Mouse (Mus musculus) T-helper 1 cell (primary cell): ENCODE measurements around the gene Exog.

Source experiments
- in situ Hi-C: fragments of 300-600 bp; cut with MboI, MseI; formaldehyde crosslinking; loops from one replicate; pipeline ENCODE4 v1.15.1; 2025; ENCODE audit warnings: high pct_unique_total_duplicates

Exog gene

GRCm38 (mm10) chr9:119444738-119445429 lies at the start of gene Exog:
Exog (plus strand) TSS chr9:119444943.
- in situ Hi-C loops = no loop called here

DNA sequence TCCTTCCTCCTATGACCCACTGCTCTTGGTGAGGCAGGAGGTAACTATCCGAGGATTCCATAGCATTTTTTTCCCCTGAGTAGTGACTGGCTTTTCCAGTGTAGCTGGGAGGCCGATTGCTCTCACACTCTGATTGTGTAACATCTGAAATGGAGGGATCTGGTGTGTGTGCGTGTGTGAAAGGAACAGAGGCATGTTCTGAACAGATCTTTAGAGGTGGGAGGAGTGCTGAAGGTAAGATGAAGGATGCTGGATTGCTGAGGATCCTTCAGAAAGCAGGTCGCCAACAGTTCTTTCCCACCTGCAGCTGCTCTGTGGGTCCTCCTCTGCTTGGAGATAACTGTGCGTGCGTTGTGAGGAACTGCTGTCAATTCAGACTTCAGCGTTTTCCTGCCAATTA lies 43.4 kb upstream of the Exog start:
- in situ Hi-C loops = no loop called here

DNA sequence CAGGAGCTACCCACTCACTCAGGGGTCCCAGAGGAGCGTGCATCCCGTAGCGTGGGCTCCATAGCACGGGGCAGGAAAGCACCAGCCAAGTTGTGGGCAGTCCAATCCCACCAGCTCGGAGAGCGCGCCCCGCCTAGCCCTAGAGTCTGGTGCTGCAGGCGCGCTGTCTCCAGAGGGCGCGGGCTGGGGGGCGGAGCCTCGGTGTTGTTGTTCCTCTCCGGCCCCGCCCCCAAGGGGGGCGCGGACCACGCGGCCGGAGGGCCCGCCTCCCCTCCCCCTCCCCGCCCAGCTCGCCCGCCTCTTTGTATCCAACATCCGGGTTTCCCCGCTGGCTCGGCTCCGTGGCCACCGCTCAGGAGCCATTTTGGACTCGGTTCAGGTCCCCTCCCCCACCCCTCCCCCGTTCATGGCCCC lies 42.9 kb upstream of the Exog start, which contains the start of gene Acvr2b:
Gene Acvr2b (plus strand): TSS at position 318 of the 414 bp plus-strand sequence.
- in situ Hi-C loops = no loop called here

DNA sequence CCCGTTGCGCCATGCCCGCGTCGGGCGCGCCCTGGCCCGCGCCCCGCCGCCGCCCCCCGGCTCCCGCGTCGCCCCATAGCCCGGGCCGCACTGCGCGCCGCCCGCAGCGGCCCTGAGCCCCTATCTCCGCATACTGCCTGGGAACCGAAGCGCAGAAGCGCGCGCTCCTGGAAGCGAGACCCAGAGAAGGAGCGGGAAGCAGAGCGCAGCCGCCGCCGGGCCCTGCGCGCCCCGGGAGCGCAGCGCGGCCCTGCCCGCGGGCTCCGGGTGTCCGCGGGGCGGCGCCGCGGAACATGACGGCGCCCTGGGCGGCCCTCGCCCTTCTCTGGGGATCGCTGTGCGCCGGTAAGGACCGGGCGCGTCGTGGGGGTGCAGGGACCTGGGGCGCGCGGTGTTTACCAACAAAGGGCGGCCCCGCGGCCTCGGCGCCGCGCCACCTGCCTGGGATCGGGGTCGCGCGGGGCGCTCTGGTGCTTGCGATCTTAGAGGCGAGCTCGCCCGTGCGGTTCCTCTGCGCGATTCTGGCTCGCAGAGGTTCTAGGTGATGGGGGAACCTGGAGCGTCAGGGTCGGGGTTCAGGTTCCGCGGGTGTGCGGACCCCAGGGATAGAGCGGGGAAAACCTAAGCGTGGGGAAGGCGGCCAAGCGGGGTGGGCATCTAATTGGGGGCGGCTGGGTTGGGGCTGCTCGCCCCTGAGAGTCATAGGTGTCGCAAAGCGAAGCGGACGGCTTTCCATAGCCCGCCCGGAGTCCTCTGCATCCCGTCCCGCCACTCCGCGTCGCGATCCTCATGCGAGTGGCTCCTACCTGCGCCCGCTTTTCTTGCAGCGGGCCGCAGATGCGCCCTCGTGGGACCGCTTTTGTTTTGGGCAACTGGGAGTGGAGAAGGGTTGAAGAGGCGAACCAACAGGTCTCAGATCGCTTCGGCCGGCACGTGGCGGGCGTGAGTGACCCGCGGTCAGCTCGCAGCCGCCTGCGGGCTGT lies 42.2 kb upstream of the Exog start:
- in situ Hi-C loops = no loop called here

DNA sequence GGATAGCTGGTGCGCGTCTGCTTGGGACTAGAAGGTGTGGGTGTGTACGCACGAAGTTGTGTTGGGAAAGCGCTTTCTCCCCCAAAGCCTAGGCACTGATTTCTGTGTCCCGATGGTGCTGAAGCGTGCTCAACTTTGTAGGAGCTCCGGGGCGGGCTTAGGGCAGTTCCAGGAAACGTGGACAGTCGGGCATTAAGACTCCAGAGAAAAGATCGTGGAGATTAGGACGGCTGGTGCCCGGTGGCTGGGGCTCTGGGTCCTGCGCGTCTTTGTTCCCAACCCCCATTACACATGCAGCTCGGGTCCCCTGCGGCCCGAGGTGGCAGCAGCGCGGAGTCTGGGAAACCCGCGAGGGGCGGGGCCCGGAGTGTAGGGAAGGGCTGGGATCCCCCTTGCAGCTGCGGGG lies 41.5 kb upstream of the Exog start:
- in situ Hi-C loops = no loop called here

GRCm38 (mm10) chr9:119404090-119404489 lies 40.7 kb upstream of the Exog start:
- in situ Hi-C loops = no loop called here

GRCm38 (mm10) chr9:119407884-119408283 lies 36.9 kb upstream of the Exog start:
- in situ Hi-C loops = no loop called here

DNA sequence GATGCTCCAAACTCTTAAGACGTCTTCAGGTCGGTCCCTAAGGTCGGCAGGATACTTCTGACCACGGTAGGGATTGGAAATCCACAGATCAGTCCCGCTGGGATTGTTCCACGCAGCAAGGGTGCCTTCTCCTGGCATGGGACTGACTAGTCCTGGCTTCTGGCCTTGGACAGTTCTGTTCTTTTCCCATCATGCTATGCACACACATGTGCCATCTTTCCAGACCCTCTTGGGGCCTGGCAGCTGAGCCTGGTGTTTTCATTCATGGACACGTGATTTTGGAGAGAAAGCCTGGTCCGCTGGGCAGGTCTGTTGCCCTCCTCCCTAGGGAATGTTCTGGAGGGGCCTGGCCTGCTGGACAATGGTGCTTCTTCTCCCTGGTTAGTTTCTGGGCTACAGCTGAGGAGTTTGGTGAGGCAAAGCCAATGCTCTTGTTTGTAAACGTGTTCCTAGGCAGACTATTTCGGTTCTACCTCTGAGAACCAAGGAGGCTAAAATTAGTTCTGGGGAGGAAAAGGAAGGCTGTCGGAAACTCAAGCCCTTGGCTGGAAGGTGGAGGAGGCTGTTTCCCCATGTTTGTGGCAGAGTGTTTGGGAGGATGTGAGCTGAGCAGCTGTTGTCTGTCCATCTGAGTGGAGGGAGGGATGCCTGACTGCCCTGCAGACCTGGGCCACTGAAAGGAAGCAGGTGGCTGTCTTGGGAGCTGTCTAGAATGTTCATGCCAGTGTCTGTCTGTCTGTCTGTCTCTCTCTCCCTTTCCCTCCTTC lies 35.7 kb upstream of the Exog start:
- in situ Hi-C loops = no loop called here

GRCm38 (mm10) chr9:119409864-119410263 lies 34.9 kb upstream of the Exog start:
- in situ Hi-C loops = no loop called here

GRCm38 (mm10) chr9:119418025-119418424 lies 26.7 kb upstream of the Exog start:
- in situ Hi-C loops = no loop called here

GRCm38 (mm10) chr9:119419852-119420438 lies 24.8 kb upstream of the Exog start:
- in situ Hi-C loops = no loop called here

DNA sequence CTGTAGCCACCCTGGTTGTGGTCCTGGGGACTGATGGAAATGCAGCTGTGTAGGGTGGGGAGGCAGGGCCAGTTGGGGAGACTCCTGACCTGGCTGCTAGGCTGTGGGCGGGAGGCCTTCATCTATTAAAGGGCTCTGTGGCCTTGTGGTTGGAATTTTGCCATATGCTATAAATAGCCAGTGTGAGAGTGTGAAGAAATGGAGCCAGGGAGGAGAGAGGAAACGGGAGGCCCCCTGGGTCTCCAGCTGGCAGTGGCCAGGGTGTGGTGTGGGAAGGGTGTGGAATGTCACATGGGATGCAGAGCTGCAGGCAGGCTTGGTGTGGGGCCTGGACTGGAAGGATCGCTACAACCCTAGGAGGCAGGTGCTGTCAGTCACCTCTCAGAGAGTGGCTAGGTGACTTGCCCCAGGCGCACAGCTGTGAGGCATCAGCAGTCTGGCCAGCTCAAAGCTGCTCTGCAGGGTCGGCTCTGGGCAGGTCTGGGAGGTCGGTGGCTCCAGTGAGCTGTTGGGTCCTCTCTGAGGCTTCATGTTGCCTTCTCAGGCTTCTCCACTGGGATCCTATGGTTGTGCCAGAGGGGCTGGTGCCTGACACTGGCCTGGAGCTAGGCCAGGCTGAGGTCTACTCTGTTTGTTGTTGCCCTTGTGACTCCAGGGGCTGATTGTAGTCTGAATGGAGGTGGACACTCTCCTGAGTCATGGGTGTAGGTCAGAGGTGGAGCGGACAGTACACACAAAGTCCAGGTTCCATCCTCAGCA lies 19.3 kb upstream of the Exog start:
- in situ Hi-C loops = no loop called here

GRCm38 (mm10) chr9:119425976-119426415 lies 18.7 kb upstream of the Exog start:
- in situ Hi-C loops = no loop called here

- in situ Hi-C loops = no loop called here
Measured at GRCm38 (mm10) chr9:119426483-119426882, 18.3 kb upstream of the Exog start.

- in situ Hi-C loops = no loop called here
Measured at GRCm38 (mm10) chr9:119430311-119430710, 14.4 kb upstream of the Exog start.

- in situ Hi-C loops = no loop called here
Measured at GRCm38 (mm10) chr9:119435855-119436254, 8.9 kb upstream of the Exog start.

DNA sequence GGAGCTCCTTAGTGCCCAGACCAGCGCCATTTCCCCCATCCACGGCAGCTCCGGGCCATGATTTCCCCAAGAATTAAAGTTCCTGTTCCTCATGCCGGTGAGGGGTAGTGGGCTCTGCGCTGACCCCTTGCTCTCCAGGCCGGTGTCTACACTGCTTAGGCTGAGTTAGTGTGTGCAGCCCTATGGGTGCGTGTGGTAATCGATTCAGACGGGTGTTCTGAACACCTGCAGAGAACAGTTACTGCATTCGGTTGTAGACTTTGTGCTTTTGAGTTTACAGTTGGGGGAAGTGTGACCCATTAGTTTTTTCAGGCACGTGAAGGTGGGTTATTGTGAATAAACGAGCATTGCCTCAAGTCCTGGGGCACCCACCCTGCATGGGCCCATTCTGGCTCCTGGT lies 6.7 kb upstream of the Exog start:
- in situ Hi-C loops = no loop called here

DNA sequence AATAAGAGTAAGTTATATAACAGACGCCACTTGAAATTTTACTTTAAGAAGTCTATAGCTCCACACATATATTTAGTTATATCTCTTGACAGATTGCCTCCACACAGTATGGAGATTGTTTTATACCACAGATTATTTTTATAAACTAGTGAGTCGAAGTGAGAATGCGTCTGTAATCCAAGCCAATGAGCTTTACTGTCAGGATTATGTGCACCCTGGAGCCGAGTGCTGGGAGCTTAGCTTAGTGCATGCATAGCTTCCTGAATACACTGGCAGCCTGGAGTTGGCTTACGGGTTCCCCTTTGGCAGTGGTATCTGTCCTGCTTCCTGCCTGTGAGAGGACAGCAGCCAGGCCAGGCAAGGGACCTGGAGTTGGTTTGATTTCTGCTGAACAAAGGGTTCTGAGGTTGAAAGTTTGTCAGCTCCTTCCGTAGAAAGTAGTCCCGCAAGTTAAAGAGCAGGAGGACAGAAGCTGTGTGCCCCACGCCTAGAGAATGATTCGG lies 6.2 kb upstream of the Exog start:
- in situ Hi-C loops = no loop called here

DNA sequence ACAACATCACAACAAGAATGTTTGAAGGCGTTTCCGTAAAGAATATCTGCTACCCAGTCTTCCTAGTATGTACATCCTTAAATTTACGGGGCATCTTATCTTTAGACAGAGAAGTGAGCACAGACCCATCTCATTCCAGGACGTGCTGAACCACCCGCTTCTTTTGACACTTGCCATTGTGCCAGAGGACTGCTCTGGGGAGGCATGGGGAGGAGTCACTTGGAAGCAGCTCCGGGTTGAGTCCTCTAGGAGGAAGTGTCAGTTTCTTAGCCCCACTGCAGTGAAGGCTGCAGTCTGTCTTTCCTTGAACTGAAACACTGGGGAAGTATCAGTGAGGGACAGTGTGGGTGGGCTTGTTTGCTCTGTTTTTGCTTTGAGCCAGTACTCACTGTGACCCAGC lies 994 bp downstream of the Exog start:
- in situ Hi-C loops = no loop called here

DNA sequence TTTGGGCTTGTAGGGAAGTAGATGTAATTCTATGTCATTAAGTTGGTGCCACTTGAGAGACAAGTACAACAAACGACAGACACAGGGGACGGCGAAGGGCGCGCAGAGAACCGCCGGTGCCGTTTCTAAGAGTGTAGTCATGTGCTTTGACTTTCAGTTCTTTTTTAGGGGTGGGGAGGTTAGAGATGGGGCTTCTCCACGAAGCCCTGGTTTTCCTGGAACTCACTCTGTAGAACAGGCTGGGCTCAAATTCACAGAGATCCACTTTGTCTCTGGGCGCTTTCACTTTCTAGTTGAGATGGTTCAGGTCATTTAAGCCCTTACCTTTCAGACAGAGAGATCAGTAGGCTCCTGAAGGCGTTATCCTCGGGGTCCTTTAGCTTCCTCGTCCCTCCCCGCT lies 11.2 kb downstream of the Exog start:
- in situ Hi-C loops = no loop called here

- in situ Hi-C loops = no loop called here
Measured at GRCm38 (mm10) chr9:119457122-119457521, 12.4 kb downstream of the Exog start.
